Mouse (Mus musculus) forebrain, embryonic 14.5 days (tissue): ENCODE measurements around the gene Asna1. TPM values are rescaled to one million over a fixed set of nuclear protein-coding genes. Genes with fewer than 3 reads are reported as not detected.

ENCODE experiments used
- ATAC-seq: fragments of 200-750 bp; cut with Nextera tagmentation; 2 replicates; pipeline ENCODE4 v1.8.0; 2017; ENCODE audit warnings: mild to moderate bottlenecking, moderate library complexity
- DNase-seq: peaks from one replicate; pipeline ENCODE4 v3.0.0-alpha.2; 2015; ENCODE audit warnings: low spot score
- H3K27ac ChIP-seq: fragments of 300-500 bp; sonication (generic); 2 replicates; pipeline ENCODE4 v1.5.1; 2014; ENCODE audit warnings: low read depth, mild to moderate bottlenecking, control low read depth, low read length, moderate library complexity
- H3K27me3 ChIP-seq: fragments of 300-500 bp; sonication (generic); replicated peaks from 2 replicates; pipeline ENCODE4 v1.6.1; 2014; ENCODE audit warnings: low read length, control low read depth, mixed read lengths; ENCODE audit not compliant: control insufficient read depth, insufficient read depth
- H3K36me3 ChIP-seq: fragments of 300-500 bp; sonication (generic); 2 replicates; pipeline ENCODE4 v1.6.1; 2014; ENCODE audit warnings: low read length, control low read depth; ENCODE audit not compliant: control insufficient read depth, insufficient read depth
- H3K4me1 ChIP-seq: fragments of 300-500 bp; sonication (generic); 2 replicates; pipeline ENCODE4 v1.6.1; 2014; ENCODE audit warnings: antibody characterized with exemption, low read length, control low read depth; ENCODE audit not compliant: control insufficient read depth, insufficient read depth
- H3K4me2 ChIP-seq: fragments of 300-500 bp; sonication (generic); 2 replicates; pipeline ENCODE4 v1.6.1; 2014; ENCODE audit warnings: mild to moderate bottlenecking, control low read depth, low read length
- H3K4me3 ChIP-seq: fragments of 300-500 bp; sonication (generic); 2 replicates; pipeline ENCODE4 v1.5.1; 2014; ENCODE audit warnings: low read depth, low read length, control low read depth
- H3K9ac ChIP-seq: fragments of 300-500 bp; sonication (generic); 2 replicates; pipeline ENCODE4 v1.6.1; 2014; ENCODE audit warnings: mild to moderate bottlenecking, low read length, control low read depth, moderate library complexity
- H3K9me3 ChIP-seq: fragments of 300-500 bp; sonication (generic); replicated peaks from 2 replicates; pipeline ENCODE4 v1.6.1; 2016; ENCODE audit warnings: low read length, control low read depth, mixed read lengths; ENCODE audit not compliant: control insufficient read depth
- WGBS: fragments of 180-500 bp; shearing (Covaris S2); extraction: QIAGEN DNeasy Blood & Tissue Kit; methylation state at CpG from one replicate; pipeline ENCODE4 v1.1.7; 2014; 5-methylcytosine and 5-hydroxymethylcytosine counted together
- polyA plus RNA-seq: library from polyadenylated mRNA; unstranded; fragments of >200 nt; fragmentation: Nextera tagmentation; extraction: Ambion mirVana; gene quantifications from 2 replicates; pipeline ENCODE4 v1.2.1, GENCODE M21; 2014

The Asna1 gene
- polyA plus RNA-seq, 1 experiment from 2014 or later, result 178 TPM

- peak; percentile 22 for DNase-seq
These were observed 2.8 kb upstream of the Asna1 start for GRCm38 (mm10) chr8:85027922-85028321.

GRCm38 (mm10) chr8:85027516-85027855 lies 2.4 kb upstream of the Asna1 start:
- H3K36me3 ChIP-seq, result peaks cover 43% of the 10 kb centered on the region

More at GRCm38 (mm10) chr8:85027922-85028321, 2.8 kb upstream of the Asna1 start:
- Histone ChIP-seq H3K9me3 (no peaks in the 10 kb centered on the region), H3K36me3 (peaks cover 45% of the 10 kb centered on the region), H3K27ac (no peak overlapping the region), H3K27me3 (no peaks in the 10 kb centered on the region), H3K4me1 (peaks cover 25% of the 10 kb centered on the region), H3K4me2 (peak overlapping the region; percentile 92), H3K4me3 (peak overlapping the region; percentile 97), H3K9ac (peak overlapping the region; percentile 99)
- no peak for ATAC-seq
- 31% methylated on average over 2 of the region's 2 CpGs for WGBS

GRCm38 (mm10) chr8:85026670-85027515 lies 1.8 kb upstream of the Asna1 start, which contains the start of gene Trir:
Gene Trir, plus strand, starts transcription at chr8:85026823.
- peak within 1 kb of the TSS; percentile 86 for H3K27ac ChIP-seq
- no peaks in the 10 kb centered on the region for H3K27me3 ChIP-seq
- H3K4me2 ChIP-seq, result peak within 1 kb of the TSS; percentile 92
- 1% methylated on average over 69 of the region's 75 CpGs for WGBS
- no peaks in the 10 kb centered on the region for H3K9me3 ChIP-seq
- H3K36me3 ChIP-seq, result peaks cover 43% of the 10 kb centered on the region
- ATAC-seq (peak; percentile 86), DNase-seq (peak; percentile 98)
- peak within 1 kb of the TSS; percentile 97 for H3K4me3 ChIP-seq
- H3K9ac ChIP-seq, result peak within 1 kb of the TSS; percentile 99
- peaks cover 25% of the 10 kb centered on the region for H3K4me1 ChIP-seq

More at GRCm38 (mm10) chr8:85027516-85027855, 2.4 kb upstream of the Asna1 start:
- peaks cover 25% of the 10 kb centered on the region for H3K4me1 ChIP-seq
- no peaks in the 10 kb centered on the region for H3K27me3 ChIP-seq
- ATAC-seq (no peak), DNase-seq (peak; percentile 15)
- H3K27ac ChIP-seq, result peak overlapping the region; percentile 86
- peak overlapping the region; percentile 99 for H3K9ac ChIP-seq
- H3K9me3 ChIP-seq, result no peaks in the 10 kb centered on the region
- WGBS, result 1% methylated on average over 13 of the region's 13 CpGs
- peak overlapping the region; percentile 97 for H3K4me3 ChIP-seq
- H3K4me2 ChIP-seq, result peak overlapping the region; percentile 92

DNA sequence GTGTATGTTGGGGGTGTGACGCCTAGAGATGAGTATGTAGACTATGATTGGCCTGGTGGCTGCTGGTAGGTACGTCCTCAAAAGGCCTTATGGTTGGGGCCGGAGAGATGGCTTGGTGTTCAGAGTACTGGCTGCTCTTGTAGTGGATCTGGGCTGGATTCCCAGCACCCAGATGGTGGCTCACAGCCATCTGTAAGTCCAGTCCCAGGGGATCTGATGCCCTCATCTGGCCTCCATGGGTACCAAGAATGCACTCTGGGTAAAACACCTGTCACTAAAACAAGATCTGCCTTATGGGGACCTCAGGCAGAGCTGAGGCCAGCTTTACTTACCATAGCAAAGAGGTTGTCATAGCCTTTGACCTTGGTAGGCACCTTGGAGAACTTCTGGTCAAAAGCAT lies 1.2 kb downstream of the Asna1 start:
- Histone ChIP-seq H3K9me3 (no peaks in the 10 kb centered on the region), H3K4me2 (peak overlapping the region; percentile 92), H3K36me3 (peaks cover 49% of the 10 kb centered on the region), H3K4me3 (peak overlapping the region; percentile 78; the same call in 1 of the 2 replicates), H3K4me1 (peaks cover 23% of the 10 kb centered on the region), H3K27ac (no peak overlapping the region), H3K27me3 (no peaks in the 10 kb centered on the region), H3K9ac (no peak overlapping the region)
- DNase-seq, result no peak
- no peak for ATAC-seq
- WGBS, result 92% methylated on average over 3 of the region's 3 CpGs

DNA sequence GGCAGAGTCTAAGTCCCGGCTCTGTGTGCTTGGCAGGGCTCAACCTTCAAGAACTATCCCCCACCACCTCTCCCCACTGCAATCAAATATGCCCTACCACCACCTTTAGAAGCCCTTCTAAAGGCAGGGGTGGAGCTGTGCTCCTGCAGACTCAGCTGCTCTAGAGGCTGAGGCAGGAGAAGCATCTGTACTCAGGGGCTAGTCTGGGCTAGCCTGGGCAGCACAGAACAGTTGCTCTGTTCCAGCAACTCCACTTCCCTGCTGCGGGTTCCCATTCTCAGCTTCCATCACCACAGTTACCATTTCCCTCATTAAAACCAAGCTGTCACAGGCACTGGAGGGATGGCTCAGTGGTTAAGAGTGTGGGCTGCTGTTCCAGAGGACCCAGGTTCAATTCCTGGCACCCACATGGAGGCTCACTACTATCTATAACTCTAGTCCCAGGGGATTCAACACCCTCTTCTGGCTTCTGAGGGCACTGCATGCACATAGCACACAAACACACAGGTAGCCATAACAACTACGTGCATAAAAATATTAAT lies 3.5 kb downstream of the Asna1 start:
- Histone ChIP-seq H3K4me3 (no peak overlapping the region), H3K27me3 (no peaks in the 10 kb centered on the region), H3K4me1 (peaks cover 15% of the 10 kb centered on the region), H3K4me2 (no peak overlapping the region), H3K36me3 (peaks cover 65% of the 10 kb centered on the region), H3K9ac (no peak overlapping the region), H3K9me3 (no peaks in the 10 kb centered on the region), H3K27ac (no peak overlapping the region)
- WGBS, result 98% methylated on average over 3 of the region's 3 CpGs
- DNase-seq, result no peak
- no peak for ATAC-seq

DNA sequence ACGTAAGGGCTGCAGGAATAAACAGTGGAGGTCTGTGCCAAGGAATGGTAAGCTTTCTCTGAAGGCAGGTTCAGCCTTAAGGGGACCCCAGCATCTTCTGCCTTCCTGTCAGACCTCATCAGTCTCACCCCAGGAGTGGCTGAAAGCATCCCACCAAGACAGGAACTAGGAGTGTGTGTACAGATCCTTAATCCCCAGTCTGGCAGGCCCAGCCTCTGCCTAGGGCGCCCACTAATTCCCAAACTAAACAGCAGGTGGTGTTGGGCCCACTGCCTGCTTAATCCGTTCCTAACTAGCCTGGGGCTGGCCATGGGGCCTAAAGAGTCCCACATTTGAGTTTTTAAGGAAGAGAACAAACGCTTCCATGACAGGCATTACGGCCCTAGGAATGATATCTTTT lies 7.9 kb downstream of the Asna1 start:
- WGBS, result 18% methylated on average over 5 of the region's 5 CpGs
- Histone ChIP-seq H3K9me3 (no peaks in the 10 kb centered on the region), H3K4me1 (no peaks in the 10 kb centered on the region), H3K9ac (no peak overlapping the region), H3K36me3 (peaks cover 49% of the 10 kb centered on the region), H3K27me3 (0 out of 2 replicates have a peak, but pooled peaks cover 6% of the 10 kb centered on the region), H3K4me3 (no peak overlapping the region), H3K4me2 (no peak overlapping the region), H3K27ac (no peak overlapping the region)
- DNase-seq (no peak), ATAC-seq (no peak)

DNA sequence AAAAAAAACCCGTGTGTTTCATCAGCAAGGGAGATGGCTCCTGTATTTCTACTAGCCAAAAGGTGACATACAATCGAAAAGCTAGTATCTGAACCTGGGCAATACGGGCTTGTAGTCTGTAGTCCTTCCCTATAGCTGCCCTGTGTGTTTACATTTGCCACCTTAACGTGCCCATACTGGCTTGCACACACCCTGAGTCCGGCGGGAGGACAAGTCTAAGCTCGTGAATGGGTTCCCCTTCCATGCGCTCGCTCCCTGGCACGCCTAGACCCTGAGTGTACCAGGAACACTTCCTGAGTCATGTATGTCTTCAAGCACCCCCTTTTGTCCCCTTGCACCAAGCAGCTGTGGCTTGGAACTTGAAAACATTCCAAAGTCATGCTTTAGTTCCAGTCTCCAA lies 8.4 kb downstream of the Asna1 start:
- Histone ChIP-seq H3K9me3 (no peaks in the 10 kb centered on the region), H3K27ac (no peak overlapping the region), H3K4me2 (no peak overlapping the region), H3K9ac (no peak overlapping the region), H3K27me3 (peaks cover 6% of the 10 kb centered on the region; the same call in 1 of the 2 replicates), H3K36me3 (peaks cover 45% of the 10 kb centered on the region), H3K4me1 (no peaks in the 10 kb centered on the region), H3K4me3 (no peak overlapping the region)
- DNase-seq (no peak), ATAC-seq (no peak)
- 71% methylated on average over 10 of the region's 10 CpGs for WGBS

- H3K4me2 ChIP-seq, result peak within 1 kb of the TSS; percentile 61
These were observed 10.7 kb downstream of the Asna1 start, which contains the start of gene Best2 for GRCm38 (mm10) chr8:85014431-85014830. Gene Best2, minus strand, starts transcription at chr8:85014531.

More at GRCm38 (mm10) chr8:85014431-85014830, 10.7 kb downstream of the Asna1 start, which contains the start of gene Best2:
- Histone ChIP-seq H3K27me3 (peaks cover 17% of the 10 kb centered on the region), H3K27ac (no peak within 1 kb of the TSS), H3K9ac (peak within 1 kb of the TSS; percentile 60; the same call in 1 of the 2 replicates), H3K4me1 (no peaks in the 10 kb centered on the region), H3K9me3 (no peaks in the 10 kb centered on the region), H3K4me3 (peak within 1 kb of the TSS; percentile 27), H3K36me3 (peaks cover 22% of the 10 kb centered on the region)
- 81% methylated on average over 2 of the region's 2 CpGs for WGBS
- DNase-seq (no peak), ATAC-seq (no peak)
